Mouse (Mus musculus) ovary, postnatal 14 days (tissue): ENCODE data around the gene Hoxa7.

Source experiments
- DNase-seq: peaks from one replicate; pipeline ENCODE4 v3.0.0; 2022; ENCODE audit warnings: low spot score

Gene Hoxa7

GRCm38 (mm10) chr6:52175864-52176263, 45.8 kb downstream of the Hoxa7 start:
- DNase-seq: no peak

GRCm38 (mm10) chr6:52174968-52175751, 46.5 kb downstream of the Hoxa7 start:
- no peak for DNase-seq

GRCm38 (mm10) chr6:52173648-52174047, 48.0 kb downstream of the Hoxa7 start:
- DNase-seq: no peak

GRCm38 (mm10) chr6:52172501-52172900, 49.2 kb downstream of the Hoxa7 start:
- no peak for DNase-seq

- no peak for DNase-seq
These were observed 49.7 kb downstream of the Hoxa7 start for GRCm38 (mm10) chr6:52171938-52172337.

GRCm38 (mm10) chr6:52171331-52171730, 50.3 kb downstream of the Hoxa7 start:
- no peak for DNase-seq

- DNase-seq: no peak
These were observed 50.8 kb downstream of the Hoxa7 start for GRCm38 (mm10) chr6:52170898-52171223.

GRCm38 (mm10) chr6:52170166-52170897, 51.3 kb downstream of the Hoxa7 start:
- no peak for DNase-seq

- DNase-seq: no peak
These were observed 52.0 kb downstream of the Hoxa7 start for GRCm38 (mm10) chr6:52169499-52170165.

- DNase-seq: no peak
These were observed 53.2 kb downstream of the Hoxa7 start for GRCm38 (mm10) chr6:52168191-52169055.

- DNase-seq: no peak
These were observed 53.9 kb downstream of the Hoxa7 start for GRCm38 (mm10) chr6:52167736-52168161.

- no peak for DNase-seq
These were observed 54.5 kb downstream of the Hoxa7 start for GRCm38 (mm10) chr6:52167176-52167575.

GRCm38 (mm10) chr6:52166431-52167077, 55.1 kb downstream of the Hoxa7 start:
- no peak for DNase-seq

- no peak for DNase-seq
These were observed 55.9 kb downstream of the Hoxa7 start for GRCm38 (mm10) chr6:52165441-52166370.

- DNase-seq: no peak
These were observed 56.8 kb downstream of the Hoxa7 start, which contains the start of gene Hoxa2 for GRCm38 (mm10) chr6:52164626-52165440. Gene Hoxa2 (minus strand): TSS chr6:52164831.
